Mouse (Mus musculus): ENCODE data around the gene Ttc34.

Ttc34 gene

GRCm38 (mm10) chr4:154857366-154858240 lies 20.3 kb downstream of the Ttc34 start:
- in situ Hi-C loops (cut with MboI, MseI) = no loop called here

GRCm38 (mm10) chr4:154858601-154859000 lies 21.3 kb downstream of the Ttc34 start:
- in situ Hi-C loops (cut with MboI, MseI) = no loop called here

GRCm38 (mm10) chr4:154861967-154862366 lies 24.7 kb downstream of the Ttc34 start:
- in situ Hi-C loops (cut with MboI, MseI) = no loop called here

- in situ Hi-C loops (cut with MboI, MseI) = no loop called here
These were observed 26.2 kb downstream of the Ttc34 start for GRCm38 (mm10) chr4:154863436-154863935.

- in situ Hi-C loops (cut with MboI, MseI) = no loop called here
These were observed 27.1 kb downstream of the Ttc34 start for GRCm38 (mm10) chr4:154864271-154864771.

GRCm38 (mm10) chr4:154864961-154865760 lies 27.9 kb downstream of the Ttc34 start:
- in situ Hi-C loops (cut with MboI, MseI) = loop anchor here (5.0 kb wide), 1 partner anchor 187 kb away; no protein-coding TSS in a partner anchor

GRCm38 (mm10) chr4:154866391-154866790 lies 29.1 kb downstream of the Ttc34 start:
- in situ Hi-C loops (cut with MboI, MseI) = loop anchor here (5.0 kb wide), 1 partner anchor 186 kb away; no protein-coding TSS in a partner anchor

GRCm38 (mm10) chr4:154867257-154867656 lies 30.0 kb downstream of the Ttc34 start:
- in situ Hi-C loops (cut with MboI, MseI) = loop anchor here (5.0 kb wide), 1 partner anchor 185 kb away; no protein-coding TSS in a partner anchor

- in situ Hi-C loops (cut with MboI, MseI) = loop anchor here (5.0 kb wide), 1 partner anchor 183 kb away; no protein-coding TSS in a partner anchor
These were observed 32.2 kb downstream of the Ttc34 start, which contains the start of gene Mmel1 for GRCm38 (mm10) chr4:154869440-154869839. TSS of gene Mmel1 (plus strand) at chr4:154869585.

GRCm38 (mm10) chr4:154870721-154871120 lies 33.5 kb downstream of the Ttc34 start:
- in situ Hi-C loops (cut with MboI, MseI) = loop anchor here (5.0 kb wide), 1 partner anchor 97 kb away; no protein-coding TSS in a partner anchor

GRCm38 (mm10) chr4:154871757-154872251 lies 34.5 kb downstream of the Ttc34 start:
- in situ Hi-C loops (cut with MboI, MseI) = loop anchor here (5.0 kb wide), 1 partner anchor 95 kb away; no protein-coding TSS in a partner anchor

- in situ Hi-C loops (cut with MboI, MseI) = loop anchor here (5.0 kb wide), 1 partner anchor 94 kb away; no protein-coding TSS in a partner anchor
These were observed 35.9 kb downstream of the Ttc34 start for GRCm38 (mm10) chr4:154873186-154873585.

GRCm38 (mm10) chr4:154877864-154878548 lies 40.7 kb downstream of the Ttc34 start:
- in situ Hi-C loops (cut with MboI, MseI) = no loop called here

- in situ Hi-C loops (cut with MboI, MseI) = no loop called here
These were observed 43.5 kb downstream of the Ttc34 start for GRCm38 (mm10) chr4:154880730-154881129.

GRCm38 (mm10) chr4:154882014-154882659 lies 44.9 kb downstream of the Ttc34 start:
- in situ Hi-C loops (cut with MboI, MseI) = no loop called here

GRCm38 (mm10) chr4:154885416-154885815 lies 48.2 kb downstream of the Ttc34 start:
- in situ Hi-C loops (cut with MboI, MseI) = no loop called here

- in situ Hi-C loops (cut with MboI, MseI) = no loop called here
These were observed 49.8 kb downstream of the Ttc34 start for GRCm38 (mm10) chr4:154886876-154887592.

GRCm38 (mm10) chr4:154887593-154888250 lies 50.5 kb downstream of the Ttc34 start:
- in situ Hi-C loops (cut with MboI, MseI) = no loop called here

GRCm38 (mm10) chr4:154890887-154891286 lies 53.6 kb downstream of the Ttc34 start:
- in situ Hi-C loops (cut with MboI, MseI) = no loop called here
